Mouse (Mus musculus) midbrain, embryonic 10.5 days (tissue): Measurements from ENCODE around the gene Agap3. TPM values are rescaled to one million over a fixed set of nuclear protein-coding genes. Genes with fewer than 3 reads are reported as not detected.
A peak's percentile ranks its signal among the peaks of the same experiment; 100 is the strongest.

Experiments used
- DNase-seq: peaks from one replicate; pipeline ENCODE4 v3.0.0-alpha.2; 2017; ENCODE audit warnings: low spot score
- H3K27ac ChIP-seq: fragments of 300-500 bp; sonication (generic); replicated peaks from 2 replicates; pipeline ENCODE4 v1.5.1; 2016; ENCODE audit warnings: mild to moderate bottlenecking
- H3K27me3 ChIP-seq: fragments of 300-500 bp; sonication (generic); 2 replicates; pipeline ENCODE4 v1.6.1; 2016; ENCODE audit warnings: low read depth, mild to moderate bottlenecking; ENCODE audit not compliant: poor library complexity, severe bottlenecking
- H3K36me3 ChIP-seq: fragments of 300-500 bp; sonication (generic); 2 replicates; pipeline ENCODE4 v1.6.1; 2016; ENCODE audit warnings: mild to moderate bottlenecking, moderate library complexity
- H3K4me1 ChIP-seq: fragments of 300-500 bp; sonication (generic); 2 replicates; pipeline ENCODE4 v1.6.1; 2016
- H3K4me3 ChIP-seq: fragments of 300-500 bp; sonication (generic); 2 replicates; pipeline ENCODE4 v1.5.1; 2016; ENCODE audit warnings: mild to moderate bottlenecking, moderate library complexity
- H3K9me3 ChIP-seq: fragments of 300-500 bp; sonication (generic); replicated peaks from 2 replicates; pipeline ENCODE4 v1.6.1; 2016; ENCODE audit warnings: mild to moderate bottlenecking
- WGBS: fragments of 180-500 bp; shearing (Covaris S2); methylation state at CpG from one replicate; pipeline ENCODE4 v1.1.7; 2016; 5-methylcytosine and 5-hydroxymethylcytosine counted together
- polyA plus RNA-seq: library from polyadenylated mRNA; unstranded; fragments of >200 nt; fragmentation: Nextera tagmentation; extraction: Ambion mirVana; gene quantifications from 2 replicates; pipeline ENCODE4 v1.2.1, GENCODE M21; 2016

Agap3 gene
- 27.6 and 31.2 TPM in 2 replicates for polyA plus RNA-seq

DNA sequence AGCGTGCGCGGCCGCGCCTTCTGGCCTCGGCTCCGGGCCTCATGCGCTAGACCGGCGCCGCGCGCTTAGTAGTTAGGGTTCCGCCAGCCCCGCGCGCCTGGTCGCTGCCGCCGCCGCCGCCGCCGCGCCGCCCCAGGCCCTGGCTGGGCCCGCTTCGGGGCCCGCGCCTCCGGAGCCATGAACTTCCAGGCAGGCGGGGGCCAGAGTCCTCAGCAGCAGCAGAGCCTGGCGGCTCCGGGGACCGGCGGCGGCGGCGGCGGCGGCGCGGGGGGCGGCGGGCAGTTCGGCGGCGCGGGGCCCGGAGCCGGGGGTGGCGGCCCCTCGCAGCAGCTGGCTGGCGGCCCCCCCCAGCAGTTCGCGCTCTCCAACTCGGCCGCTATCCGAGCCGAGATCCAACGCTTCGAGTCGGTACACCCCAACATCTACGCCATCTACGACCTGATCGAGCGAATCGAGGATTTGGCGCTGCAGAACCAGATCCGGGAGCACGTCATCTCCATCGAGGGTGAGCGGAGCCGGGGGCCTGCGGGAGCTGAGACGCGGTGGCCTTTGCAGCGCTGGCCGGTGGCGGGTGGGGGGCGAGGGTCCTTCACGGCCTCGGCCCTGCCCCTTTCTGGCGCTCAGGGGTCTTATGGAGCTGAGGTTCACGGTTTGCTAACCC lies at the start of gene Agap3:
Gene Agap3, plus strand, starts transcription at position 148 of the 661 bp plus-strand sequence.
- H3K4me1 ChIP-seq: peaks cover 61% of the 10 kb centered on the region
- peaks cover 25% of the 10 kb centered on the region for H3K27me3 ChIP-seq
- peak within 1 kb of the TSS; percentile 85 for H3K4me3 ChIP-seq
- peak; percentile 62 for DNase-seq
- peak within 1 kb of the TSS; percentile 95 for H3K27ac ChIP-seq
- under 1% methylated on average over 85 of the region's 85 CpGs for WGBS
- no peaks in the 10 kb centered on the region for H3K9me3 ChIP-seq
- peaks cover 21% of the 10 kb centered on the region for H3K36me3 ChIP-seq

- H3K27me3 ChIP-seq: no peaks in the 10 kb centered on the region
- WGBS: 88% methylated on average over 6 of the region's 6 CpGs
- peaks cover 13% of the 10 kb centered on the region for H3K4me1 ChIP-seq
- H3K36me3 ChIP-seq: peaks cover 90% of the 10 kb centered on the region
- no peak overlapping the region for H3K4me3 ChIP-seq
- no peak overlapping the region for H3K27ac ChIP-seq
- DNase-seq: no peak
- no peaks in the 10 kb centered on the region for H3K9me3 ChIP-seq
These were observed 47.2 kb upstream of the Agap3 start for GRCm38 (mm10) chr5:24404594-24405360.

DNA sequence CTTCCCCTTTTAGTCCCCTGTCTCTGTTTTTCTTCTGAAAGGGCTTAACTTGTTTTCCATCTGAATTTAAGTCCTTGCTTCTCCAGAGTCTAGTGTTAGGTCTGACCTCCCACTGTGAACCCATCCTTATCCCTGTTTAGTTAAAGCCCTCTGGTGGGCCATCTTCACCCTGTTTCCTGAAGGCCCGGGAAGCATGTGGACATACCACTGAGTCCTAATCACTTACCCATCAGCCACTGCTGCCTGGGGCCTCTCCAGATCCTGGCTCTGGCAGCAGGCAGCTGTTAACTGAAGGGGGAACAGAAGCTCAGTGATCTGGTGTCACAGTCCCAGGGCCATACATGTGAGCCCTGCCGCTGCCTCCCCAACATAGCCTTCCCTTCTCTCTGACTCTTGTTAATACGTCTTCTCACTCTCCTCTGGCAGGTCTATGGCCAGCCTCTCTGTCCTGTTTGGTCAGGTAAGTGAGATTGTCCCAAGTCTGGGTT lies 46.5 kb upstream of the Agap3 start:
- no peak overlapping the region for H3K4me3 ChIP-seq
- DNase-seq: no peak
- H3K27ac ChIP-seq: no peak overlapping the region
- 69% methylated on average over 3 of the region's 3 CpGs for WGBS
- no peaks in the 10 kb centered on the region for H3K27me3 ChIP-seq
- peaks cover 84% of the 10 kb centered on the region for H3K36me3 ChIP-seq
- no peaks in the 10 kb centered on the region for H3K9me3 ChIP-seq
- H3K4me1 ChIP-seq: peaks cover 11% of the 10 kb centered on the region

DNA sequence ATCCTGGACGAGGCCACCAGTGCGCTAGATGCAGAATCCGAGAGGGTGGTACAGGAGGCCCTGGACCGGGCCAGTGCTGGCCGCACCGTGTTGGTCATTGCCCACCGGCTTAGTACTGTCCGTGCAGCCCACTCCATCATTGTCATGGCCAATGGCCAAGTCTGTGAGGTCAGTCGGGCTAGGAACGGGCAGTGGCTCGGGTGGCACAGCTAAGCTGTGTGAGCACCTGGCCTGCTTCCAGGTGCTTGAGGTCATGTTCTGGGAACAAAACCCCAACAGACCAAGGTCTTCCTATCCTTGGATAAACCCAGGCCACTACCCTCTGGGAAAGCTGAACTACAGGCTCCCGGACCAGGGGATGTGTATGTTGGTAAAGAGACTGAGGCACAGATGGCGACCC lies 43.3 kb upstream of the Agap3 start:
- peaks cover 18% of the 10 kb centered on the region for H3K4me1 ChIP-seq
- WGBS: 95% methylated on average over 13 of the region's 13 CpGs
- DNase-seq: no peak
- H3K27me3 ChIP-seq: no peaks in the 10 kb centered on the region
- peaks cover 51% of the 10 kb centered on the region for H3K36me3 ChIP-seq
- no peaks in the 10 kb centered on the region for H3K9me3 ChIP-seq
- H3K4me3 ChIP-seq: no peak overlapping the region
- no peak overlapping the region for H3K27ac ChIP-seq

DNA sequence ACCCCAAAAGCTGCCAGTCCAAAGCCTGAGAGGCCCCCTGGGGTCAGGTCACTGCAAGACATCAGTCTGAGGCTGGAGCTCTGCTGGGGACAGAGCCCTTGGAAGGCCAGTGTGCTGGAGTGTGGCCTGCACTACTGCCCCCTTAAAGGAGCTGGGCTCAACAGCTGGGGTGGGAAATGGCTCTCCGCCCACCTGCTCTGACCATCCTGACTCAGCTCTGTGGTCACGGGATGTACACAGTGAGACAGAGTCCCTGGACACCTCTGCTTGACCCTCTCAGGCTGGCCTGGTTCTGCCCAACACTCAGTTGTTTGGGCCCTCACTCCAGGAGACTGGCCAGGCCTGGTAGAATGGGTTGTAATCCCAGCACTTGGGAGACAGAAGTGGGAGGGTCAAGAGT lies 42.5 kb upstream of the Agap3 start:
- WGBS: 82% methylated on average over 2 of the region's 2 CpGs
- Histone ChIP-seq H3K4me3 (no peak overlapping the region), H3K4me1 (peaks cover 23% of the 10 kb centered on the region), H3K27me3 (no peaks in the 10 kb centered on the region), H3K27ac (no peak overlapping the region; the same call in 1 of the 2 replicates), H3K9me3 (no peaks in the 10 kb centered on the region), H3K36me3 (peaks cover 44% of the 10 kb centered on the region)
- DNase-seq: no peak

GRCm38 (mm10) chr5:24412063-24412462 lies 39.9 kb upstream of the Agap3 start:
- Histone ChIP-seq H3K4me1 (peaks cover 37% of the 10 kb centered on the region), H3K9me3 (no peaks in the 10 kb centered on the region), H3K27me3 (no peaks in the 10 kb centered on the region), H3K36me3 (peaks cover 22% of the 10 kb centered on the region), H3K27ac (no peak overlapping the region), H3K4me3 (no peak overlapping the region)
- no peak for DNase-seq
- WGBS: 92% methylated on average over 2 of the region's 2 CpGs

GRCm38 (mm10) chr5:24413042-24413693 lies 38.8 kb upstream of the Agap3 start, which contains the start of gene Asic3:
TSS of gene Asic3 (plus strand) at chr5:24413392.
- Histone ChIP-seq H3K36me3 (peaks cover 11% of the 10 kb centered on the region), H3K4me3 (no peak within 1 kb of the TSS), H3K4me1 (peaks cover 37% of the 10 kb centered on the region), H3K9me3 (no peaks in the 10 kb centered on the region), H3K27me3 (peaks cover 6% of the 10 kb centered on the region; the same call in 1 of the 2 replicates), H3K27ac (no peak within 1 kb of the TSS)
- no peak for DNase-seq
- WGBS: 44% methylated on average over 11 of the region's 11 CpGs

DNA sequence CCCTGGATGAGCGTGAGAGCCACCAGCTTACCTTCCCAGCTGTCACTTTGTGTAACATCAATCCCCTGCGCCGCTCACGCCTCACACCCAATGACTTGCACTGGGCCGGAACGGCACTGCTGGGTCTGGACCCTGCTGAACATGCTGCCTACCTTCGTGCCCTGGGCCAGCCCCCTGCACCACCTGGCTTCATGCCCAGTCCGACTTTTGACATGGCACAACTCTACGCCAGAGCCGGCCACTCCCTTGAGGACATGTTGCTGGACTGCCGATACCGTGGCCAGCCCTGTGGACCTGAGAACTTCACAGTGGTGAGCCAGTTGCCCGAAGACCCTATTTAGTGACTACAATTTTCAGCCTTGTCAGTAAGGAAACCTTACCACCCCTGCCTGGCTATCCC lies 38.0 kb upstream of the Agap3 start:
- no peak for DNase-seq
- Histone ChIP-seq H3K27ac (no peak overlapping the region), H3K4me3 (no peak overlapping the region), H3K27me3 (peaks cover 6% of the 10 kb centered on the region; the same call in 1 of the 2 replicates), H3K4me1 (peaks cover 34% of the 10 kb centered on the region), H3K9me3 (no peaks in the 10 kb centered on the region), H3K36me3 (peaks cover 11% of the 10 kb centered on the region)
- WGBS: 84% methylated on average over 13 of the region's 13 CpGs

GRCm38 (mm10) chr5:24416222-24416736 lies 35.7 kb upstream of the Agap3 start:
- peaks cover 27% of the 10 kb centered on the region for H3K36me3 ChIP-seq
- peak overlapping the region; percentile 17; the same call in 1 of the 2 replicates for H3K4me3 ChIP-seq
- DNase-seq: peak; percentile 61
- peaks cover 6% of the 10 kb centered on the region; the same call in 1 of the 2 replicates for H3K27me3 ChIP-seq
- H3K27ac ChIP-seq: no peak overlapping the region; the same call in none of the 2 replicates
- no peaks in the 10 kb centered on the region for H3K9me3 ChIP-seq
- WGBS: 3% methylated on average over 21 of the region's 21 CpGs
- peaks cover 27% of the 10 kb centered on the region for H3K4me1 ChIP-seq

DNA sequence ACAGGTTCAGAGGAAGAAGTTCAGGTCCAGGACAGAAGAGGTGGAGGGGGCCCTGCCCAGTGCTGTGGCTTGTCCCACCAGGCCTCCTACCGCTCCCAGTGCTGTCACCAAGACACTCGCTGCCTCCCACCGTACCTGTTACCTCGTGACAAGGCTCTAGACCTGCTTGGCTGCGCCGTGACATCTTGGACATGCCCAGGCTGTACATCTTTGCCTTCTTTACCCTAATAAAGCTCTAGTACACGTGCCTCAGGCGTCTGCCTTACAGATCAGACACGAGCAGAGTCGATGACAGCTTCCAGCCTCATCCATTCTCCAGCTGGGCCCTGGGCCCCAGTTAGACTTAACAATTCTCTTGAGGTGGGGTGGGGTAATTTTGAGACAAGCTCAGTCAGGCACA lies 34.4 kb upstream of the Agap3 start:
- no peak for DNase-seq
- Histone ChIP-seq H3K4me3 (no peak overlapping the region), H3K36me3 (peaks cover 27% of the 10 kb centered on the region), H3K9me3 (no peaks in the 10 kb centered on the region), H3K27me3 (peaks cover 6% of the 10 kb centered on the region; the same call in 1 of the 2 replicates), H3K4me1 (peaks cover 36% of the 10 kb centered on the region), H3K27ac (no peak overlapping the region)
- 87% methylated on average over 10 of the region's 10 CpGs for WGBS

DNA sequence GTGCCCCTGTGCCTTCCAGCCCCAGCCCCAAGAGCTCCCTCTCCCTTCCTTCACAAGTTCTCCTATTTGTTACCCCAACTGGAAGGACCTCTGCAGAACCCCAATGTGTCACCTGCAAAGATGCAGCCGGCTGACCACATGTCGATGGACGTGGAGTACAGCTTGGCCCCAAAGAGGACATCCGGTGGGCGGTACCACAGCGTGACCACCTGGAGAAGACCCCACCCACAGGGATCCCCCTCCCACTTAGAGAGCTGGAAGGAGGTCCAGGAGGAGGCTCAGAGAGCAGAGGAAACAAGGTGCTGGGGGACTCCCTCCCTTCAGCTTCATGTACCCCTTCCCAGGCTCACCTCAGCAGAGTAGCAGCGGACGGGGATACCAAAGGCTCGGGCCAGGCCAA lies 31.6 kb upstream of the Agap3 start:
- 88% methylated on average over 9 of the region's 9 CpGs for whole genome bisulfite sequencing
- Histone ChIP-seq H3K4me3 (no peak overlapping the region), H3K9me3 (no peaks in the 10 kb centered on the region), H3K4me1 (peaks cover 46% of the 10 kb centered on the region), H3K27ac (no peak overlapping the region), H3K36me3 (peaks cover 27% of the 10 kb centered on the region), H3K27me3 (peaks cover 6% of the 10 kb centered on the region; the same call in 1 of the 2 replicates)
- no peak for DNase-seq
